Mouse (Mus musculus) limb, embryonic 14.5 days (tissue): ENCODE measurements around the gene Fam20c. TPM values are rescaled to one million over a fixed set of nuclear protein-coding genes. Genes with fewer than 3 reads are reported as not detected.

Experiments
- ATAC-seq: fragments of 200-750 bp; cut with Nextera tagmentation; 2 replicates; pipeline ENCODE4 v1.8.0; 2017; ENCODE audit warnings: low read depth, moderate number of reproducible peaks, moderate TSS enrichment; ENCODE audit not compliant: low FRiP score
- DNase-seq: peaks from one replicate; pipeline ENCODE4 v3.0.0-alpha.2; 2015; ENCODE audit warnings: low spot score
- H3K27ac ChIP-seq: fragments of 300-500 bp; sonication (generic); replicated peaks from 2 replicates; pipeline ENCODE4 v1.5.1; 2014; ENCODE audit warnings: low read depth, mild to moderate bottlenecking, low read length, moderate library complexity, mixed read lengths
- H3K27me3 ChIP-seq: fragments of 300-500 bp; sonication (generic); 2 replicates; pipeline ENCODE4 v1.6.1; 2014; ENCODE audit warnings: low read length, mixed read lengths; ENCODE audit not compliant: control insufficient read depth, insufficient read depth
- H3K36me3 ChIP-seq: fragments of 300-500 bp; sonication (generic); 2 replicates; pipeline ENCODE4 v1.6.1; 2014; ENCODE audit warnings: mild to moderate bottlenecking, low read length, moderate library complexity, mixed read lengths; ENCODE audit not compliant: control insufficient read depth, insufficient read depth
- H3K4me1 ChIP-seq: fragments of 300-500 bp; sonication (generic); 2 replicates; pipeline ENCODE4 v1.6.1; 2014; ENCODE audit warnings: antibody characterized with exemption, low read length, mixed read lengths; ENCODE audit not compliant: control insufficient read depth, insufficient read depth
- H3K4me2 ChIP-seq: fragments of 300-500 bp; sonication (generic); replicated peaks from 2 replicates; pipeline ENCODE4 v1.6.1; 2014; ENCODE audit warnings: low read depth, mild to moderate bottlenecking, low read length, moderate library complexity; ENCODE audit not compliant: severe bottlenecking
- H3K4me3 ChIP-seq: fragments of 300-500 bp; sonication (generic); replicated peaks from 2 replicates; pipeline ENCODE4 v1.5.1; 2014; ENCODE audit warnings: low read length
- H3K9ac ChIP-seq: fragments of 300-500 bp; sonication (generic); 2 replicates; pipeline ENCODE4 v1.6.1; 2014; ENCODE audit warnings: mild to moderate bottlenecking, low read depth, low read length, moderate library complexity; ENCODE audit not compliant: severe bottlenecking
- H3K9me3 ChIP-seq: fragments of 300-500 bp; sonication (generic); 2 replicates; pipeline ENCODE4 v1.6.1; 2016; ENCODE audit warnings: low read length; ENCODE audit not compliant: control insufficient read depth
- POLR2A ChIP-seq: fragments of 200-500 bp; IDR thresholded peaks from 2 replicates; pipeline ENCODE4 v1.8.0; 2012; ENCODE audit warnings: inconsistent platforms, mild to moderate bottlenecking, moderate library complexity, borderline replicate concordance; ENCODE audit not compliant: insufficient read depth, insufficient read length; ENCODE audit errors: extremely low read depth
- WGBS: fragments of 180-500 bp; shearing (Covaris S2); extraction: QIAGEN DNeasy Blood & Tissue Kit; methylation state at CpG from one replicate; pipeline ENCODE4 v1.1.7; 2014; 5-methylcytosine and 5-hydroxymethylcytosine counted together
- polyA plus RNA-seq, 2 experiments: library from polyadenylated mRNA; depleted of rRNA in 1 of 2; stranded (reverse) in 1 of 2; unstranded in 1 of 2; fragments of >200 nt; fragmentation: Nextera tagmentation in 1 of 2; extraction: Ambion mirVana in 1 of 2; gene quantifications; 2 replicates each; pipeline versions ENCODE4 v1.2.1 to v1.2.3; 2012 to 2014

Fam20c gene
- polyA plus RNA-seq, 2 experiments, result 10.6 to 10.9 TPM

DNA sequence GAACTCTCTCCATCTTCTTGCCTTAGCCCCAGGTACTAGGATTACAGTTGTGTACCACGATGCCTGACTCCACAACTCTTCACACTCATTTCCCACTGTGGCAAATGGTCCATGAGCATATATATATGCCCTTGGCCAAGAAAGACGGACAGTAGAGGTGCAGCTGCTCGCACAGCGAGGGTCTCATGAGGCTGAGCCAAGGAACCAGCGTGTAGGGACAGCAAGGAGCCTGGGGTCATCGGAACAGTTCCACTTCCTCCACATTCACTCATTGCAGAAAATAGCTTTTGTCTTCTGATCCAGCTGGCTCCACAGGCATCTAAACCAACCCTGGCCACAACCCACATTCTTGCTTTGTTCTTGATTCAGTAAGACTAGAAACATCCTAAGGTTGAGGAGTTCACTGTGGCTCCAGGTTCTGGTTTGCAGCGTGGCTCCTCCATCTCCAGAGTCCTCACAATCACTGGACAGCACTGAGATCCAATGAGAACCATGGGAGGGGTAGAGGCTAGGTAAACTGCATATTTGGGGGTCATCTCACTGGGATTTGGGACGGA, 19.0 kb upstream of the Fam20c start:
- TF ChIP-seq POLR2A, result no peak
- Histone ChIP-seq H3K27me3 (no peaks in the 10 kb centered on the region), H3K9me3 (no peaks in the 10 kb centered on the region), H3K27ac (no peak overlapping the region), H3K9ac (no peak overlapping the region), H3K36me3 (no peaks in the 10 kb centered on the region), H3K4me2 (no peak overlapping the region), H3K4me3 (no peak overlapping the region), H3K4me1 (no peaks in the 10 kb centered on the region)
- ATAC-seq (no peak), DNase-seq (no peak)
- WGBS, result 86% methylated on average over 8 of the region's 8 CpGs

- 81% methylated on average over 3 of the region's 3 CpGs for WGBS
- DNase-seq, result no peak
- Histone ChIP-seq H3K36me3 (no peaks in the 10 kb centered on the region), H3K9ac (no peak overlapping the region), H3K4me1 (peaks cover 19% of the 10 kb centered on the region), H3K4me3 (no peak overlapping the region), H3K4me2 (no peak overlapping the region), H3K9me3 (no peaks in the 10 kb centered on the region), H3K27ac (no peak overlapping the region), H3K27me3 (no peaks in the 10 kb centered on the region)
- no peak for TF ChIP-seq POLR2A
- ATAC-seq, result no peak
Observed at GRCm38 (mm10) chr5:138740150-138740549, 14.2 kb upstream of the Fam20c start.

DNA sequence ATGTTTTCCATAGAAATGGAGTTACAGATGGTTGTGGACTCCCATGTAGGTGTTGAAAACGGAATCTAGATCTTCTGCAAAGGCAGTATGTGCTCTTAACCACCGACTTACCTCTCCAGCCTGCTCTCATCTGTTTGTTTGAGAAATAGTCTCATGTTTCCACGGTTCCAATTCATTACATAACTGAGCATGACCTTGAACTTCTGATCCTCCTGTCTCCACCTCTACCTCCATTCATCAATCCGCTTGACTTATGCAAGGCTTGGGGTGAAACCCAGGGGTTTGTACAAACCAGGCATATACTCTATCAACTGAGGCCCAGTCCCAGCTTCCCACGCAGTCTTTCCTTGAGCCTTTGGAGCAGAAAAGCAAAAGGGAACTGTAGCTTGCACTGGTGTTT, 12.8 kb upstream of the Fam20c start:
- H3K27ac ChIP-seq, result no peak overlapping the region
- no peak overlapping the region for H3K4me2 ChIP-seq
- WGBS, result 77% methylated on average over 5 of the region's 5 CpGs
- H3K4me1 ChIP-seq, result peaks cover 19% of the 10 kb centered on the region
- no peak overlapping the region for H3K4me3 ChIP-seq
- no peaks in the 10 kb centered on the region for H3K9me3 ChIP-seq
- H3K9ac ChIP-seq, result no peak overlapping the region
- H3K36me3 ChIP-seq, result no peaks in the 10 kb centered on the region
- ATAC-seq, result no peak
- DNase-seq, result no peak
- H3K27me3 ChIP-seq, result no peaks in the 10 kb centered on the region
- no peak for TF ChIP-seq POLR2A

DNA sequence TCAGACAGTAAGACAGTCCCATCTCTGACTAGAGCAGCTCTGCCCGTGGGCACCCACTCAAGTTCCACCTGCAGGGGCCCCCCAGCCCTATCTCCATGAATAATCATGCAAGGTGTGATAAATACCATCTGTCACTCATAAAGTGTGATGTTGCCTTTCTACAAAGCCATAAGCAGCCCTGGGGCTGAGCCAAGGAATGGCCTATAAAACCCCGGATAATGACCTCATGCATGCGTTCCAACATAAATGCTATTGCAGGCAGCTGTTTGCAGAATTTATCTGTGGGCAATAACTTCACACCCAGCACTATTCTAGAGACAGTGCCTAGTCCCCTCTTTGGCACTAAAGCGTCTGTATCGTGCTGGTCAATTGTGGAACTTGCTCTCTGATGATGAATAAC, 12.0 kb upstream of the Fam20c start:
- Histone ChIP-seq H3K9me3 (no peaks in the 10 kb centered on the region), H3K4me2 (no peak overlapping the region), H3K9ac (no peak overlapping the region), H3K4me3 (no peak overlapping the region), H3K27me3 (no peaks in the 10 kb centered on the region), H3K36me3 (no peaks in the 10 kb centered on the region), H3K4me1 (peaks cover 19% of the 10 kb centered on the region), H3K27ac (no peak overlapping the region)
- WGBS, result 13% methylated on average over 5 of the region's 5 CpGs
- DNase-seq (peak; percentile 72), ATAC-seq (peak; percentile 74)
- no peak for TF ChIP-seq POLR2A

DNA sequence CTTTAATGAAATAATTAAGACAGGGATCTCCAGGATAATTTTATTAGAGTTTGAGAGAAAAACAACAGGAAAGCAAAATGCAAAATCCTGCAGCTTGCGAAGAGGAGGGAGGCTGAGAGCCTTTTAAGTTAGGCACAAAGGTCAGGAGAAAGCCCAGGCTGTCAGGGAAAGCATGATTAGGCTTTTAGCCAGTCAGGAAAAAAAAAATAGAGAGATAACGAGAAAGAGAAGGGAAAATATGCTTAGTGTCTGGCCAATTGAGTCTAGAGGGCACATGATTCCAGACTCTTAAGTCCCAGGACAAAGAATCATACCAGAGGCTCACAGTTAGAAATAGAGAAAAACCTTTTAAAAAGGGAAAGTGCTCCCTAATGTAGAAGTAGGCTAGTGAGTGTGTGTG, 10.7 kb upstream of the Fam20c start:
- Histone ChIP-seq H3K4me3 (no peak overlapping the region), H3K9me3 (no peaks in the 10 kb centered on the region), H3K4me1 (peaks cover 19% of the 10 kb centered on the region), H3K36me3 (no peaks in the 10 kb centered on the region), H3K4me2 (no peak overlapping the region), H3K27ac (no peak overlapping the region), H3K27me3 (no peaks in the 10 kb centered on the region), H3K9ac (no peak overlapping the region)
- DNase-seq (no peak), ATAC-seq (no peak)
- no peak for TF ChIP-seq POLR2A
- 40% methylated on average over 2 of the region's 2 CpGs for WGBS
